Mouse (Mus musculus) neural tube, embryonic 15.5 days (tissue): ENCODE measurements at regions not wholly inside any gene's neighbourhood (a gene's known extent, or its start where the extent isn't known, plus 50 kb on each side); places are given as distances from the start of the nearest gene placed in this dataset.

Source experiments
- ATAC-seq: fragments of 200-750 bp; cut with Nextera tagmentation; 2 replicates; pipeline ENCODE4 v1.8.0; 2017; ENCODE audit warnings: mild to moderate bottlenecking, moderate TSS enrichment, moderate library complexity; ENCODE audit not compliant: low FRiP score
- H3K27ac ChIP-seq: fragments of 300-500 bp; sonication (generic); replicated peaks from 2 replicates; pipeline ENCODE4 v1.5.1; 2015; ENCODE audit warnings: mild to moderate bottlenecking, inconsistent platforms
- H3K27me3 ChIP-seq: fragments of 300-500 bp; sonication (generic); replicated peaks from 2 replicates; pipeline ENCODE4 v1.6.1; 2015; ENCODE audit warnings: inconsistent platforms
- H3K36me3 ChIP-seq: fragments of 300-500 bp; sonication (generic); 2 replicates; pipeline ENCODE4 v1.6.1; 2015; ENCODE audit warnings: inconsistent platforms
- H3K4me1 ChIP-seq: fragments of 300-500 bp; sonication (generic); 2 replicates; pipeline ENCODE4 v1.6.1; 2015; ENCODE audit warnings: inconsistent platforms
- H3K4me2 ChIP-seq: fragments of 300-500 bp; sonication (generic); 2 replicates; pipeline ENCODE4 v1.6.1; 2015; ENCODE audit warnings: inconsistent platforms, mild to moderate bottlenecking, moderate library complexity
- H3K4me3 ChIP-seq: fragments of 300-500 bp; sonication (generic); replicated peaks from 2 replicates; pipeline ENCODE4 v1.5.1; 2015; ENCODE audit warnings: mild to moderate bottlenecking, inconsistent platforms
- H3K9ac ChIP-seq: fragments of 300-500 bp; sonication (generic); replicated peaks from 2 replicates; pipeline ENCODE4 v1.6.1; 2015; ENCODE audit warnings: mild to moderate bottlenecking, inconsistent platforms
- H3K9me3 ChIP-seq: fragments of 300-500 bp; sonication (generic); replicated peaks from 2 replicates; pipeline ENCODE4 v1.6.1; 2016; ENCODE audit warnings: inconsistent platforms
- WGBS: fragments of 180-500 bp; shearing (Covaris S2); methylation state at CpG from one replicate; pipeline ENCODE4 v1.1.7; 2015; ENCODE audit warnings: mixed read lengths; 5-methylcytosine and 5-hydroxymethylcytosine counted together

DNA sequence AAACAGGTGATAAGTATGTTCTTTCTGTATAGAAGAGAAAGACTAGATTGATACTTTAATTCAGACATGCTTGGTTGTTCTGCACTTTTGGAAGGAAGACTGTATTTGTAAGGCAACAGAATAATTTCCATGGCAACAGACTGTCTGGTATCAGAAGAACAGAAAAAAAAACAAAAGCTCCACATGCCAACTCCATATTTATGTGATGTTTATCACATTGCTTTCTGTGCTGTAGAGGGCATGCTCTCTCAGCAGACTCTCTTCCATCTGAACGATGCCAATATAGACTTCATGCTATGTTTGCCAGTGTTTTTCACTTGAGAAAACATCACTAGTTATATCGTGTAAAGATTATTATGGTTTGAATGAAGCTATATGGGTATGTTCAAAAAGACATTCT, 1333.5 kb downstream of the Gsdmc2 start:
- H3K36me3 ChIP-seq = no peaks in the 10 kb centered on the region
- no peak overlapping the region for H3K27ac ChIP-seq
- H3K9me3 ChIP-seq = no peaks in the 10 kb centered on the region
- H3K4me3 ChIP-seq = no peak overlapping the region
- H3K9ac ChIP-seq = no peak overlapping the region
- H3K4me1 ChIP-seq = no peaks in the 10 kb centered on the region
- 76% methylated on average over 2 of the region's 2 CpGs for WGBS
- no peaks in the 10 kb centered on the region for H3K27me3 ChIP-seq
- ATAC-seq = no peak
- no peak overlapping the region for H3K4me2 ChIP-seq

- Histone ChIP-seq H3K4me3 (no peak overlapping the region), H3K4me1 (no peaks in the 10 kb centered on the region), H3K27me3 (no peaks in the 10 kb centered on the region), H3K9ac (no peak overlapping the region), H3K4me2 (no peak overlapping the region), H3K27ac (no peak overlapping the region), H3K9me3 (no peaks in the 10 kb centered on the region), H3K36me3 (no peaks in the 10 kb centered on the region)
- no peak for ATAC-seq
- 64% methylated on average over 3 of the region's 3 CpGs for WGBS
Observed at GRCm38 (mm10) chr15:62503866-62504265, 1341.1 kb downstream of the Gsdmc2 start.

DNA sequence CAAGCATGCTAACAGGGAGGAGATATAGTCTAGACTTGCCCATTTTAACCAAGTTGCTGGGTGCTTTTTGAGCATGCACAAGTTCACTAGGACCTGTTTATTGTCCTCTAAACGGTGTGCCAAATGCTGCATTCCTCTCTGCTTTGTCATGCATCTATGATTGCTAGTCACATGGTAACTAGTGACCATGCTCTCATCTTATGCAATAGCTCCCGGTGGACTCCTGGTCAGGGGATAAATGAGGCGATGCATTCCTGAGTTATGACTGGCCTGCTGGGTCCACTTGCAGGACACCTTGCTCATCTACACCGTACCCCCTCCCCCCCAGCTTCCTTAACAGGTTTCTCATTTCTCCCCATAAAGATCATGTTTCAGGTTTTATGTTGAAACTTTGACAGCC, 1344.0 kb downstream of the Gsdmc2 start:
- WGBS = 70% methylated on average over 4 of the region's 4 CpGs
- H3K36me3 ChIP-seq = no peaks in the 10 kb centered on the region
- no peak overlapping the region for H3K4me3 ChIP-seq
- no peaks in the 10 kb centered on the region for H3K27me3 ChIP-seq
- no peak for ATAC-seq
- peaks cover 5% of the 10 kb centered on the region for H3K4me1 ChIP-seq
- H3K27ac ChIP-seq = no peak overlapping the region
- H3K9ac ChIP-seq = no peak overlapping the region
- no peak overlapping the region for H3K4me2 ChIP-seq
- no peaks in the 10 kb centered on the region for H3K9me3 ChIP-seq

DNA sequence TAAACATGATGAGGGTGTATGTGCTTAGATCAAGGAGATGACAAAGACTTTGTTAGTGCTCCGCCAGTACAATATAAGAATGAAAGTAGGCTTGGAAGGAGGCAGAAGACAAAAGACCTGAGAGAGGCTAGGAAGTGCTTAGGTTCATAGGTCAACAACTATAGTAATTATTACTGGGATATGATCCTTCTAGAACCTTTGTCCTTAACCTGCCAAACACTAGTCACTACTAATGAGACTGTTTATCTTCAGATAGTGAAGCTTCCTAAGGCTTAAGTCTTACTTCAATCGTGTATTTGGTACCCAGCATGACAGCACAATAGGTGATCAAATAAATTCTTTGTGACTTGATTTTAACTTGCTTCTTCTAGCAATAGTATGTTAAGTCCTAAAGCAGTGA, 1344.5 kb downstream of the Gsdmc2 start:
- 78% methylated on average over 2 of the region's 2 CpGs for WGBS
- no peak overlapping the region for H3K4me3 ChIP-seq
- no peak overlapping the region for H3K27ac ChIP-seq
- H3K4me1 ChIP-seq = peaks cover 7% of the 10 kb centered on the region
- H3K4me2 ChIP-seq = no peak overlapping the region
- no peak overlapping the region for H3K9ac ChIP-seq
- H3K9me3 ChIP-seq = no peaks in the 10 kb centered on the region
- no peaks in the 10 kb centered on the region for H3K27me3 ChIP-seq
- no peak for ATAC-seq
- no peaks in the 10 kb centered on the region for H3K36me3 ChIP-seq

GRCm38 (mm10) chr15:62496193-62496592, 1348.8 kb downstream of the Gsdmc2 start:
- 8% methylated on average over 4 of the region's 4 CpGs for WGBS

DNA sequence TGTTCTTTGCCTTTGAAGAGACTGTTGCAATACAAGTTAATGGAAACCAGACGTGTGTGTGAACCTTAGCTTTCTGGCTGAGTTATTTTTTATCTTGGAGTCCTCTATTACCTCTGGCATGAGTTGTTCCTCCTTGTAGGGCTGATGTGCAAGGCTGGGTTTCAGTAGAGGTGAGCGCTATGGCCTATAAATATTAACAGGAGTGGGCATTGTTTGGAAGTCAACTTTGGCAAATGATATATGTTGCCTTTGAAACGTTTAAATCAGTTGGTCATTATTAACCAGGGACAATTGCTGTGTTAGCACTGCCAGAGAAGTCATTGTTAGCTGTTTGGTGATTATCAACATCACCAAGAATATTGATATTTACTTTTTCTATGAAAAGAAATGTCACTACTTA, 1352.6 kb downstream of the Gsdmc2 start:
- H3K27me3 ChIP-seq = no peaks in the 10 kb centered on the region
- ATAC-seq = no peak
- H3K9me3 ChIP-seq = no peaks in the 10 kb centered on the region
- no peak overlapping the region for H3K4me3 ChIP-seq
- H3K36me3 ChIP-seq = no peaks in the 10 kb centered on the region
- H3K4me1 ChIP-seq = peaks cover 7% of the 10 kb centered on the region
- H3K9ac ChIP-seq = no peak overlapping the region
- H3K4me2 ChIP-seq = no peak overlapping the region
- no peak overlapping the region for H3K27ac ChIP-seq
- WGBS = 50% methylated on average over 3 of the region's 3 CpGs

More at GRCm38 (mm10) chr15:62496193-62496592, 1348.8 kb downstream of the Gsdmc2 start:
- Histone ChIP-seq H3K27ac (no peak overlapping the region), H3K27me3 (no peaks in the 10 kb centered on the region), H3K36me3 (no peaks in the 10 kb centered on the region), H3K9ac (no peak overlapping the region), H3K4me3 (no peak overlapping the region), H3K9me3 (no peaks in the 10 kb centered on the region), H3K4me2 (no peak overlapping the region), H3K4me1 (peaks cover 7% of the 10 kb centered on the region)
- ATAC-seq = no peak

GRCm38 (mm10) chr15:62490548-62490947, 1354.4 kb downstream of the Gsdmc2 start:
- no peaks in the 10 kb centered on the region for H3K27me3 ChIP-seq
- 79% methylated on average over 2 of the region's 2 CpGs for WGBS
- H3K4me1 ChIP-seq = no peaks in the 10 kb centered on the region
- no peak overlapping the region for H3K27ac ChIP-seq
- H3K9ac ChIP-seq = no peak overlapping the region
- H3K36me3 ChIP-seq = no peaks in the 10 kb centered on the region
- no peak for ATAC-seq
- no peak overlapping the region for H3K4me3 ChIP-seq
- no peaks in the 10 kb centered on the region for H3K9me3 ChIP-seq
- no peak overlapping the region for H3K4me2 ChIP-seq

- H3K4me2 ChIP-seq = no peak overlapping the region
- 87% methylated on average over 6 of the region's 6 CpGs for WGBS
- no peaks in the 10 kb centered on the region for H3K27me3 ChIP-seq
- no peak overlapping the region for H3K9ac ChIP-seq
- no peak overlapping the region for H3K4me3 ChIP-seq
- no peaks in the 10 kb centered on the region for H3K9me3 ChIP-seq
- no peaks in the 10 kb centered on the region for H3K4me1 ChIP-seq
- no peaks in the 10 kb centered on the region for H3K36me3 ChIP-seq
- no peak overlapping the region for H3K27ac ChIP-seq
- ATAC-seq = no peak
Observed at GRCm38 (mm10) chr15:62486540-62486939, 1358.4 kb downstream of the Gsdmc2 start.

- H3K9me3 ChIP-seq = no peaks in the 10 kb centered on the region
- no peaks in the 10 kb centered on the region for H3K27me3 ChIP-seq
- no peak overlapping the region for H3K4me2 ChIP-seq
- WGBS = 95% methylated on average over 3 of the region's 3 CpGs
- ATAC-seq = no peak
- no peak overlapping the region for H3K27ac ChIP-seq
- H3K4me3 ChIP-seq = no peak overlapping the region
- no peaks in the 10 kb centered on the region for H3K36me3 ChIP-seq
- H3K4me1 ChIP-seq = no peaks in the 10 kb centered on the region
- H3K9ac ChIP-seq = no peak overlapping the region
Observed at GRCm38 (mm10) chr15:62484350-62484749, 1360.6 kb downstream of the Gsdmc2 start.

- WGBS = 83% methylated on average over 1 of the region's 1 CpGs
Observed at GRCm38 (mm10) chr15:62483534-62483933, 1361.4 kb downstream of the Gsdmc2 start.

GRCm38 (mm10) chr15:62482357-62482756, 1362.6 kb downstream of the Gsdmc2 start:
- Histone ChIP-seq H3K9me3 (no peaks in the 10 kb centered on the region), H3K36me3 (no peaks in the 10 kb centered on the region), H3K9ac (no peak overlapping the region), H3K4me2 (no peak overlapping the region), H3K27ac (no peak overlapping the region), H3K27me3 (no peaks in the 10 kb centered on the region), H3K4me1 (no peaks in the 10 kb centered on the region), H3K4me3 (no peak overlapping the region)
- 91% methylated on average over 7 of the region's 7 CpGs for WGBS
- no peak for ATAC-seq

More at GRCm38 (mm10) chr15:62483534-62483933, 1361.4 kb downstream of the Gsdmc2 start:
- H3K4me2 ChIP-seq = no peak overlapping the region
- no peak overlapping the region for H3K4me3 ChIP-seq
- H3K36me3 ChIP-seq = no peaks in the 10 kb centered on the region
- no peak overlapping the region for H3K27ac ChIP-seq
- H3K4me1 ChIP-seq = no peaks in the 10 kb centered on the region
- no peak overlapping the region for H3K9ac ChIP-seq
- no peak for ATAC-seq
- no peaks in the 10 kb centered on the region for H3K9me3 ChIP-seq
- H3K27me3 ChIP-seq = no peaks in the 10 kb centered on the region

- ATAC-seq = no peak
- 93% methylated on average over 2 of the region's 2 CpGs for WGBS
- H3K4me1 ChIP-seq = no peaks in the 10 kb centered on the region
Observed at GRCm38 (mm10) chr15:62477779-62478178, 1367.2 kb downstream of the Gsdmc2 start.

DNA sequence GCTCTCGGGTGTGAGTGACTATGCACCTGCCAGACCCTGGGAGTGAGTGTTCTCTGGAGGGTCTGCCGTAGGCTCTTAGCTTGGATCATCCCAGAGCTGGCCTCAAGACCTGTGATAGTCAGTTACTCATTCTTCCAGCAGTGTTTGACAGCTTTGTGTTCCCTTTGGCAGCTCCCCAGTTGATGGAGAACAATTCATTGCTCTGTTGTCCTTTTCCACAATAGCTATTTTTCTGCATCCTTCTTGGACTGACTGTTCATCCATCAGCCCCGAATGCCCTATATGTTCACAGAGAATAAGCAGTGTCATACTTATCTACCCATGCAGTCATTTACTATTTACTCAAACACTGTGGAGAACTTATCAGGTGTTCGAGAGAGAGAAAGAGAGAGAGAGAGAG, 1368.5 kb downstream of the Gsdmc2 start:
- peaks cover 15% of the 10 kb centered on the region for H3K27me3 ChIP-seq
- ATAC-seq = no peak
- no peaks in the 10 kb centered on the region for H3K36me3 ChIP-seq
- no peaks in the 10 kb centered on the region for H3K4me1 ChIP-seq
- H3K9ac ChIP-seq = no peak overlapping the region
- H3K4me2 ChIP-seq = no peak overlapping the region
- no peaks in the 10 kb centered on the region for H3K9me3 ChIP-seq
- H3K27ac ChIP-seq = no peak overlapping the region
- H3K4me3 ChIP-seq = no peak overlapping the region
- 84% methylated on average over 4 of the region's 4 CpGs for WGBS

More at GRCm38 (mm10) chr15:62477779-62478178, 1367.2 kb downstream of the Gsdmc2 start:
- no peak overlapping the region for H3K27ac ChIP-seq
- no peaks in the 10 kb centered on the region for H3K36me3 ChIP-seq
- peaks cover 12% of the 10 kb centered on the region for H3K27me3 ChIP-seq
- no peak overlapping the region for H3K4me2 ChIP-seq
- H3K9ac ChIP-seq = no peak overlapping the region
- no peak overlapping the region for H3K4me3 ChIP-seq
- no peaks in the 10 kb centered on the region for H3K9me3 ChIP-seq
